Mouse (Mus musculus): ENCODE results near the gene Sox10. TPM values are rescaled to one million over a fixed set of nuclear protein-coding genes. Genes with fewer than 3 reads are reported as not detected.

Sox10 gene
- total and polyA plus RNA-seq, 3 experiments: 0.11 TPM; not detected in 2

DNA sequence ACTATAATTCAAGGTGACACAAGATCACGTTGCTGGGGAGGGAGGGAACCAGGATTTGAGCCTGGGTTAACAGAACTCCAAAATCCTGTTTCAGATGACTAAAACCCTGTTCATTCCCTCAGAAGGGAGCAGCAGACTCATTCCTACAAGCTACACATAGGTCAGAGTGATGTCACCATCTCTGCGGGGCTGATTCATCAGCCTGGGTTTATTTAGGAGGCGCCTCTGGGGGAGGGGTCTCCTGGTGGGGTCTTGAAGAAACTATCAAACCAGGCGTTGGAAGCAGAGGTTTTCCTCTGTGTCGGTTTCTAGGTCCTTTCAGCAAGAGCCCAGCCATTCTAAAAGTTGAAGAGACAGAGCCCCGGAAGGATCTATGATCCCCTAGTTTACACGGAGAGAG, 57.1 kb downstream of the Sox10 start:
- TF ChIP-seq GATA1 (IDR thresholded peaks at IDR 0.05; ENCODE audit: borderline replicate concordance, low read length): no peak
- TF ChIP-seq GATA2 (IDR thresholded peaks at IDR 0.05; ENCODE audit: borderline replicate concordance, low read depth, low read length): no peak
- no peak for TF ChIP-seq TAL1 (conservative IDR thresholded peaks at IDR 0.05; ENCODE audit: low read depth, low read length)
- TF ChIP-seq POLR2AphosphoS5 (IDR thresholded peaks at IDR 0.05; ENCODE audit: insufficient replicate concordance, low read depth, low read length): no peak
- no peak for TF ChIP-seq CTCF (IDR thresholded peaks at IDR 0.05; ENCODE audit: low read depth, low read length)
- peaks cover 36% of the 10 kb centered on the region for H3K4me1 ChIP-seq (ENCODE audit: insufficient read depth, low read depth, low read length)
- ATAC-seq (ENCODE audit: extremely low read depth, insufficient number of reproducible peaks, low FRiP score, poor library complexity, severe bottlenecking) (no peak), DNase-seq (ENCODE audit: low spot score) (no peak)
- no peaks in the 10 kb centered on the region for H3K9me3 ChIP-seq (replicated peaks)
- peaks cover 15% of the 10 kb centered on the region for H3K36me3 ChIP-seq (replicated peaks)
- no peak overlapping the region for H3K4me3 ChIP-seq (ENCODE audit: low read depth, low read length)
- H3K27me3 ChIP-seq (ENCODE audit: insufficient read depth, low read length): peaks cover 50% of the 10 kb centered on the region

DNA sequence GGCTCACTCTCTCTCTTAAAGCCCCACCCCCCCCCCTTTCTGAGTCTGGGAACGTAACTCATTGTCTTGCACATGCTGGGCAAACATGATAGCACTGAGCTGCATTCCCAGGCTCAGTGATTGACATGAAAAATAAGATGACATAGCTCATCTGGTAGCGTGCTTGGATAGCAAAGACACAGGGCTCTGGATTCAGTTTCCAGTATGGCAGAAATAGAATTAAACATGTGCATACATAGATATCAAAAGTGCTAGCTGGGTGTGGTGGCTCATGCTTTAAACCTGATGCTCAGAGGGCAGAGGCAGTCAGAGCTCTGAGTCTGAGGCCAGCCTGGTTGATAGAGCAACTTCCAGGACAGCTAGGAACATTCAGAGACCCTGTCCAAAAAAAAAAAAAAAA, 59.2 kb downstream of the Sox10 start:
- Histone ChIP-seq H3K4me3 (ENCODE audit: low read depth, low read length) (no peak overlapping the region), H3K4me1 (ENCODE audit: insufficient read depth, low read depth, low read length) (peaks cover 36% of the 10 kb centered on the region), H3K9me3 (replicated peaks) (no peaks in the 10 kb centered on the region), H3K36me3 (replicated peaks) (peaks cover 2% of the 10 kb centered on the region), H3K27me3 (ENCODE audit: insufficient read depth, low read length) (peaks cover 60% of the 10 kb centered on the region)
- DNase-seq (ENCODE audit: low spot score): no peak
- ATAC-seq (ENCODE audit: extremely low read depth, insufficient number of reproducible peaks, low FRiP score, poor library complexity, severe bottlenecking): no peak
- TF ChIP-seq TAL1 (conservative IDR thresholded peaks at IDR 0.05; ENCODE audit: low read depth, low read length): no peak
- TF ChIP-seq GATA2 (IDR thresholded peaks at IDR 0.05; ENCODE audit: borderline replicate concordance, low read depth, low read length): no peak
- no peak for TF ChIP-seq CTCF (IDR thresholded peaks at IDR 0.05; ENCODE audit: low read depth, low read length)
- TF ChIP-seq POLR2AphosphoS5 (IDR thresholded peaks at IDR 0.05; ENCODE audit: insufficient replicate concordance, low read depth, low read length): no peak
- TF ChIP-seq GATA1 (IDR thresholded peaks at IDR 0.05; ENCODE audit: borderline replicate concordance, low read length): no peak

Other genes with a start within 250 kb of the Sox10 start
- 558 and 607 TPM in 2 replicates for gene Lgals1, start 238.5 kb downstream of the Sox10 start, total RNA-seq (2014; fragmentation: Nextera tagmentation)
- 3,673 and 4,536 TPM in 2 replicates for gene Lgals1, start 238.5 kb downstream of the Sox10 start, total RNA-seq (2017)
- gene Lgals1, start 238.5 kb downstream of the Sox10 start, polyA plus RNA-seq (2012): 1,469 and 2,086 TPM in 2 replicates
- gene Nol12, start 230.3 kb downstream of the Sox10 start, total RNA-seq (2014; fragmentation: Nextera tagmentation): 13.2 and 25.6 TPM in 2 replicates
- gene Nol12, start 230.3 kb downstream of the Sox10 start, total RNA-seq (2017): 20.1 and 24.2 TPM in 2 replicates
- 15.9 and 16.7 TPM in 2 replicates for gene Nol12, start 230.3 kb downstream of the Sox10 start, polyA plus RNA-seq (2012)
- gene Triobp, start 217.5 kb downstream of the Sox10 start, total RNA-seq (2014; fragmentation: Nextera tagmentation): 67.0 and 104 TPM in 2 replicates
- 23.6 and 24.4 TPM in 2 replicates for gene Triobp, start 217.5 kb downstream of the Sox10 start, total RNA-seq (2017)
- 42.5 and 45.6 TPM in 2 replicates for gene Triobp, start 217.5 kb downstream of the Sox10 start, polyA plus RNA-seq (2012)
- gene H1f0, start 136.8 kb downstream of the Sox10 start, total RNA-seq (2014; fragmentation: Nextera tagmentation): not detected in 2 replicates
- gene H1f0, start 136.8 kb downstream of the Sox10 start, total RNA-seq (2017): 0.16 TPM in 1 of 2 replicates, not detected in the other
- 0.03 and 0.05 TPM in 2 replicates for gene H1f0, start 136.8 kb downstream of the Sox10 start, polyA plus RNA-seq (2012)
- gene Galr3, start 123.4 kb downstream of the Sox10 start, total RNA-seq (2014; fragmentation: Nextera tagmentation): not detected in 2 replicates
- not detected in 2 replicates for gene Galr3, start 123.4 kb downstream of the Sox10 start, total RNA-seq (2017)
- not detected in 2 replicates for gene Galr3, start 123.4 kb downstream of the Sox10 start, polyA plus RNA-seq (2012)
- 15.7 and 23.7 TPM in 2 replicates for gene Ankrd54, start 102.3 kb downstream of the Sox10 start, total RNA-seq (2014; fragmentation: Nextera tagmentation)
- gene Ankrd54, start 102.3 kb downstream of the Sox10 start, total RNA-seq (2017): 15.8 and 19.0 TPM in 2 replicates
- 37.8 and 51.9 TPM in 2 replicates for gene Ankrd54, start 102.3 kb downstream of the Sox10 start, polyA plus RNA-seq (2012)
- 134 and 145 TPM in 2 replicates for gene Eif3l, start 90.1 kb downstream of the Sox10 start, total RNA-seq (2014; fragmentation: Nextera tagmentation)
- 261 and 285 TPM in 2 replicates for gene Eif3l, start 90.1 kb downstream of the Sox10 start, total RNA-seq (2017)
- 20.8 and 30.9 TPM in 2 replicates for gene Eif3l, start 90.1 kb downstream of the Sox10 start, polyA plus RNA-seq (2012)
- 10.4 and 11.5 TPM in 2 replicates for gene Micall1, start 56.3 kb downstream of the Sox10 start, total RNA-seq (2014; fragmentation: Nextera tagmentation)
- gene Micall1, start 56.3 kb downstream of the Sox10 start, total RNA-seq (2017): 3.7 and 4.5 TPM in 2 replicates
- gene Micall1, start 56.3 kb downstream of the Sox10 start, polyA plus RNA-seq (2012): 19.9 and 20.5 TPM in 2 replicates
- gene Polr2f, start 24.2 kb downstream of the Sox10 start, total RNA-seq (2014; fragmentation: Nextera tagmentation): 143 and 147 TPM in 2 replicates
- 97.0 and 109 TPM in 2 replicates for gene Polr2f, start 24.2 kb downstream of the Sox10 start, total RNA-seq (2017)
- gene Polr2f, start 24.2 kb downstream of the Sox10 start, polyA plus RNA-seq (2012): 210 and 266 TPM in 2 replicates
- 1.4 and 2.8 TPM in 2 replicates for gene 1700088E04Rik, start 24.0 kb downstream of the Sox10 start, total RNA-seq (2014; fragmentation: Nextera tagmentation)
- 1.6 and 2.2 TPM in 2 replicates for gene 1700088E04Rik, start 24.0 kb downstream of the Sox10 start, total RNA-seq (2017)
- gene 1700088E04Rik, start 24.0 kb downstream of the Sox10 start, polyA plus RNA-seq (2012): 0.46 and 0.50 TPM in 2 replicates
- 10.0 and 10.2 TPM in 2 replicates for gene Pick1, start 63.9 kb upstream of the Sox10 start, total RNA-seq (2014; fragmentation: Nextera tagmentation)
- gene Pick1, start 63.9 kb upstream of the Sox10 start, total RNA-seq (2017): 14.2 and 14.6 TPM in 2 replicates
- 19.7 and 21.0 TPM in 2 replicates for gene Pick1, start 63.9 kb upstream of the Sox10 start, polyA plus RNA-seq (2012)
- not detected in 2 replicates for gene Gm49486, start 64.2 kb upstream of the Sox10 start, total RNA-seq (2014; fragmentation: Nextera tagmentation)
- gene Gm49486, start 64.2 kb upstream of the Sox10 start, total RNA-seq (2017): 0.11 and 0.29 TPM in 2 replicates
- gene Gm49486, start 64.2 kb upstream of the Sox10 start, polyA plus RNA-seq (2012): 0.03 TPM in 1 of 2 replicates, not detected in the other
- gene Slc16a8, start 89.5 kb upstream of the Sox10 start, total RNA-seq (2014; fragmentation: Nextera tagmentation): not detected in 2 replicates
- gene Slc16a8, start 89.5 kb upstream of the Sox10 start, total RNA-seq (2017): not detected in 2 replicates
- not detected in 2 replicates for gene Slc16a8, start 89.5 kb upstream of the Sox10 start, polyA plus RNA-seq (2012)
- gene Baiap2l2, start 120.3 kb upstream of the Sox10 start, total RNA-seq (2014; fragmentation: Nextera tagmentation): not detected in 2 replicates
- 0.06 TPM in 1 of 2 replicates, not detected in the other for gene Baiap2l2, start 120.3 kb upstream of the Sox10 start, total RNA-seq (2017)
- not detected in 2 replicates for gene Baiap2l2, start 120.3 kb upstream of the Sox10 start, polyA plus RNA-seq (2012)
- 22.1 and 24.5 TPM in 2 replicates for gene Pla2g6, start 163.2 kb upstream of the Sox10 start, total RNA-seq (2014; fragmentation: Nextera tagmentation)
- 6.5 and 7.0 TPM in 2 replicates for gene Pla2g6, start 163.2 kb upstream of the Sox10 start, total RNA-seq (2017)
- 25.1 and 26.4 TPM in 2 replicates for gene Pla2g6, start 163.2 kb upstream of the Sox10 start, polyA plus RNA-seq (2012)
- gene Maff, start 181.4 kb upstream of the Sox10 start, total RNA-seq (2014; fragmentation: Nextera tagmentation): 10.1 and 10.2 TPM in 2 replicates
- 11.7 and 14.8 TPM in 2 replicates for gene Maff, start 181.4 kb upstream of the Sox10 start, total RNA-seq (2017)
- gene Maff, start 181.4 kb upstream of the Sox10 start, polyA plus RNA-seq (2012): 8.4 and 8.6 TPM in 2 replicates
- gene Tmem184b, start 238.3 kb upstream of the Sox10 start, total RNA-seq (2014; fragmentation: Nextera tagmentation): 11.3 and 13.3 TPM in 2 replicates
- gene Tmem184b, start 238.3 kb upstream of the Sox10 start, total RNA-seq (2017): 1.9 and 2.3 TPM in 2 replicates
- gene Tmem184b, start 238.3 kb upstream of the Sox10 start, polyA plus RNA-seq (2012): 12.9 and 13.8 TPM in 2 replicates